Mouse (Mus musculus) megakaryocyte, embryonic 14.5 days (primary cell): ENCODE measurements around the gene Slc12a4.

Experiments used
- FLI1 ChIP-seq: IDR thresholded peaks from 2 replicates; pipeline ENCODE4 v1.6.1; 2012; ENCODE audit warnings: low read length, inconsistent platforms, mixed read lengths
- GATA1 ChIP-seq: IDR thresholded peaks from 3 replicates; pipeline ENCODE4 v1.6.1; 2012; ENCODE audit warnings: mixed read lengths, low read length, inconsistent platforms, borderline replicate concordance

GRCm38 (mm10) chr8:106007135-106007534 lies 41.2 kb upstream of the Slc12a4 start:
- no peak for TF ChIP-seq GATA1
- TF ChIP-seq FLI1 = no peak
